Mouse (Mus musculus): Measurements from ENCODE around the gene Adam12. TPM values are rescaled to one million over a fixed set of nuclear protein-coding genes. Genes with fewer than 3 reads are reported as not detected.

Gene Adam12
- polyA plus RNA-seq, 2 experiments: 17.0 to 18.1 TPM

- Histone ChIP-seq H3K4me2 (replicated peaks; ENCODE audit: low read depth, low read length, severe bottlenecking) (no peak overlapping the region), H3K4me3 (replicated peaks; ENCODE audit: low read length) (no peak overlapping the region), H3K27me3 (ENCODE audit: control insufficient read depth, insufficient read depth, low read length) (peaks cover 12% of the 10 kb centered on the region; the same call in 1 of the 2 replicates), H3K9ac (ENCODE audit: low read depth, low read length, severe bottlenecking) (no peak overlapping the region), H3K9me3 (ENCODE audit: control insufficient read depth, low read length) (no peaks in the 10 kb centered on the region), H3K36me3 (ENCODE audit: control insufficient read depth, insufficient read depth, low read length) (no peaks in the 10 kb centered on the region), H3K4me1 (ENCODE audit: control insufficient read depth, insufficient read depth, low read length) (0 out of 2 replicates have a peak, but pooled peaks cover 2% of the 10 kb centered on the region), H3K27ac (replicated peaks; ENCODE audit: low read depth, low read length) (no peak overlapping the region)
- ATAC-seq (ENCODE audit: low FRiP score, low read depth) (no peak), DNase-seq (ENCODE audit: low spot score) (no peak)
- no peak for TF ChIP-seq POLR2A (IDR thresholded peaks at IDR 0.05; ENCODE audit: borderline replicate concordance, extremely low read depth, insufficient read depth, insufficient read length)
- 92% methylated on average over 4 of the region's 4 CpGs for WGBS
Observed at GRCm38 (mm10) chr7:134241212-134241611, 9.3 kb upstream of the Adam12 start.

- Histone ChIP-seq H3K4me3 (replicated peaks; ENCODE audit: low read length) (no peak overlapping the region), H3K27me3 (ENCODE audit: control insufficient read depth, insufficient read depth, low read length) (peaks cover 17% of the 10 kb centered on the region; the same call in 1 of the 2 replicates), H3K9ac (ENCODE audit: low read depth, low read length, severe bottlenecking) (no peak overlapping the region), H3K36me3 (ENCODE audit: control insufficient read depth, insufficient read depth, low read length) (no peaks in the 10 kb centered on the region), H3K4me2 (replicated peaks; ENCODE audit: low read depth, low read length, severe bottlenecking) (no peak overlapping the region), H3K4me1 (ENCODE audit: control insufficient read depth, insufficient read depth, low read length) (0 out of 2 replicates have a peak, but pooled peaks cover 2% of the 10 kb centered on the region), H3K9me3 (ENCODE audit: control insufficient read depth, low read length) (no peaks in the 10 kb centered on the region), H3K27ac (replicated peaks; ENCODE audit: low read depth, low read length) (no peak overlapping the region)
- TF ChIP-seq POLR2A (IDR thresholded peaks at IDR 0.05; ENCODE audit: borderline replicate concordance, extremely low read depth, insufficient read depth, insufficient read length): no peak
- ATAC-seq (ENCODE audit: low FRiP score, low read depth) (no peak), DNase-seq (ENCODE audit: low spot score) (no peak)
- 92% methylated on average over 1 of the region's 1 CpGs for WGBS
Observed at GRCm38 (mm10) chr7:134240579-134240978, 8.6 kb upstream of the Adam12 start.

DNA sequence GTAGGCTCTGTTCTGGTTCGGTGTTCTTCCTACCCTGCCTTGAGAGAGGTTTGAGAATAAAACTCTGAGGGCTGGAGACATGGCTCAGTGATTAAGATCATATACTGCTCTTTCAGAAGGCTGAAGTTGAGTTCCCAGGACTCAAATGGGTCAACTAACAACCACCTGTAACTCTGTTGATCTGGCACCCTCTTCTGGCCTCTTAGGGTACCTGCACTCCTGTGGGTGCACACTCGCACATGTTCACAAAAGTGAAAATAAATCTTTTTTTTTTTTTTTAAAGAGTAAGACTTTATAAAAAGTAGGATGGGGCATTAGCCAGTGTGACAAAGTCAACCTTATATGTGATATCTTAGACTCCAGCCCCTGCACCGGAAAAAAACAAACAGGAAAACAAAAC, 6.9 kb upstream of the Adam12 start:
- ATAC-seq (ENCODE audit: low FRiP score, low read depth) (no peak), DNase-seq (ENCODE audit: low spot score) (no peak)
- Histone ChIP-seq H3K9ac (ENCODE audit: low read depth, low read length, severe bottlenecking) (no peak overlapping the region), H3K4me1 (ENCODE audit: control insufficient read depth, insufficient read depth, low read length) (0 out of 2 replicates have a peak, but pooled peaks cover 2% of the 10 kb centered on the region), H3K27ac (replicated peaks; ENCODE audit: low read depth, low read length) (no peak overlapping the region), H3K4me3 (replicated peaks; ENCODE audit: low read length) (no peak overlapping the region), H3K4me2 (replicated peaks; ENCODE audit: low read depth, low read length, severe bottlenecking) (no peak overlapping the region), H3K9me3 (ENCODE audit: control insufficient read depth, low read length) (no peaks in the 10 kb centered on the region), H3K27me3 (ENCODE audit: control insufficient read depth, insufficient read depth, low read length) (peaks cover 17% of the 10 kb centered on the region; the same call in 1 of the 2 replicates), H3K36me3 (ENCODE audit: control insufficient read depth, insufficient read depth, low read length) (no peaks in the 10 kb centered on the region)
- 96% methylated on average over 3 of the region's 3 CpGs for WGBS
- TF ChIP-seq POLR2A (IDR thresholded peaks at IDR 0.05; ENCODE audit: borderline replicate concordance, extremely low read depth, insufficient read depth, insufficient read length): no peak

DNA sequence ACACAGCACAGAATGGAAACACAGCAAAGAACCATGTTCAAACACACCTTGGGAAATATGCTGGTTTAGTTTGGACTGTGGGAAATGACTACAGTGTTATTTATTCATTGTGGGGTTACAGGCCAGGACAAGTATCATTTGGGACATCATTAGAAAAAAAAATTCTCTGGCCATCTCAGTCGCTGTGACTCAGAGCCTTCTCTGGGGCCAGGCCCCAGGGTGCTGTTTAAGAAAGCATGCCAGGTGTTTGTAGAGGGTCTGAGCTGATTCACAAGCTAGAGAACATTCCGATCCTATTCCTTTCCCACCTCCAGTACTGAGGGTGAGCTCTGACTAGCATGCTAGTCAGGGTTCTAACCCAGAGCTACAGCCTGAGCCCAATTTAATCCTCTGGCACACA, 5.4 kb upstream of the Adam12 start:
- Histone ChIP-seq H3K27ac (replicated peaks; ENCODE audit: low read depth, low read length) (no peak overlapping the region), H3K9ac (ENCODE audit: low read depth, low read length, severe bottlenecking) (no peak overlapping the region), H3K4me3 (replicated peaks; ENCODE audit: low read length) (no peak overlapping the region), H3K9me3 (ENCODE audit: control insufficient read depth, low read length) (no peaks in the 10 kb centered on the region), H3K27me3 (ENCODE audit: control insufficient read depth, insufficient read depth, low read length) (peaks cover 17% of the 10 kb centered on the region; the same call in 1 of the 2 replicates), H3K4me2 (replicated peaks; ENCODE audit: low read depth, low read length, severe bottlenecking) (no peak overlapping the region), H3K36me3 (ENCODE audit: control insufficient read depth, insufficient read depth, low read length) (no peaks in the 10 kb centered on the region), H3K4me1 (ENCODE audit: control insufficient read depth, insufficient read depth, low read length) (0 out of 2 replicates have a peak, but pooled peaks cover 2% of the 10 kb centered on the region)
- DNase-seq (ENCODE audit: low spot score) (no peak), ATAC-seq (ENCODE audit: low FRiP score, low read depth) (no peak)
- no peak for TF ChIP-seq POLR2A (IDR thresholded peaks at IDR 0.05; ENCODE audit: borderline replicate concordance, extremely low read depth, insufficient read depth, insufficient read length)
- 32% methylated on average over 2 of the region's 2 CpGs for WGBS

- Histone ChIP-seq H3K4me3 (replicated peaks; ENCODE audit: low read length) (no peak overlapping the region), H3K4me2 (replicated peaks; ENCODE audit: low read depth, low read length, severe bottlenecking) (no peak overlapping the region), H3K9ac (ENCODE audit: low read depth, low read length, severe bottlenecking) (no peak overlapping the region), H3K27ac (replicated peaks; ENCODE audit: low read depth, low read length) (no peak overlapping the region), H3K9me3 (ENCODE audit: control insufficient read depth, low read length) (no peaks in the 10 kb centered on the region), H3K36me3 (ENCODE audit: control insufficient read depth, insufficient read depth, low read length) (no peaks in the 10 kb centered on the region), H3K4me1 (ENCODE audit: control insufficient read depth, insufficient read depth, low read length) (0 out of 2 replicates have a peak, but pooled peaks cover 2% of the 10 kb centered on the region), H3K27me3 (ENCODE audit: control insufficient read depth, insufficient read depth, low read length) (peaks cover 17% of the 10 kb centered on the region; the same call in 1 of the 2 replicates)
- DNase-seq (ENCODE audit: low spot score): no peak
- ATAC-seq (ENCODE audit: low FRiP score, low read depth): no peak
- TF ChIP-seq POLR2A (IDR thresholded peaks at IDR 0.05; ENCODE audit: borderline replicate concordance, extremely low read depth, insufficient read depth, insufficient read length): no peak
Observed at GRCm38 (mm10) chr7:134236727-134237126, 4.8 kb upstream of the Adam12 start.

Data from limb, embryonic 14.5 days (tissue).